Mouse (Mus musculus) retina, postnatal 7 days (tissue): Measurements from ENCODE around the gene Cabin1.
"Not testable (repeated sequence)": the region's sequence is repeated elsewhere in the genome, so short reads cannot be mapped to it uniquely, and the experiment has no call there.

Experiments
- DNase-seq: peaks from one replicate; pipeline ENCODE4 v3.0.0-alpha.2; 2012; ENCODE audit warnings: low read depth, low spot score

Gene Cabin1

GRCm38 (mm10) chr10:75767756-75768155, 3.6 kb upstream of the Cabin1 start:
- DNase-seq: not testable (repeated sequence)

- DNase-seq: no peak
Observed at GRCm38 (mm10) chr10:75766856-75767255, 2.7 kb upstream of the Cabin1 start.

GRCm38 (mm10) chr10:75764519-75765473, 655 bp upstream of the Cabin1 start:
- DNase-seq: peak; percentile 66

DNA sequence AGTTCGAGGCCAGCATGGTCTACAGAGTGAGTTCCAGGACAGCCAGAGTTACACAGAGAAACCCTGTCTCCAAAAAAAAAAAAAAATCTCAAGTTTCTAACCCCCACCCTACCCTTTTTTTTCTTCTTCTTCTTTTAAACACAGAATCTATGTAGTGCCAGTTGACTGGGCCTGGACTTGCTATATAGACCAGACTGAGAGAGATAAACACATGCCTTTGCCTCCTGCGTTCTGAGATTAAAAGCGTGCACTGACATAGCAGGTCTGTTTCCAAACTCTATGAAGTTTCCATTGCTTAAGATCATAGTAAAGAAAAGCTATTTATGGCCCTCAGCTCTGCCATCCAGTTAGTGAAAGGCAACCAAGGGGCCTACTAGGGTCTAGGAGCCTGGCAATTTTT, 1.7 kb downstream of the Cabin1 start:
- no peak for DNase-seq

- DNase-seq: no peak
Observed at GRCm38 (mm10) chr10:75760311-75760710, 3.8 kb downstream of the Cabin1 start.

DNA sequence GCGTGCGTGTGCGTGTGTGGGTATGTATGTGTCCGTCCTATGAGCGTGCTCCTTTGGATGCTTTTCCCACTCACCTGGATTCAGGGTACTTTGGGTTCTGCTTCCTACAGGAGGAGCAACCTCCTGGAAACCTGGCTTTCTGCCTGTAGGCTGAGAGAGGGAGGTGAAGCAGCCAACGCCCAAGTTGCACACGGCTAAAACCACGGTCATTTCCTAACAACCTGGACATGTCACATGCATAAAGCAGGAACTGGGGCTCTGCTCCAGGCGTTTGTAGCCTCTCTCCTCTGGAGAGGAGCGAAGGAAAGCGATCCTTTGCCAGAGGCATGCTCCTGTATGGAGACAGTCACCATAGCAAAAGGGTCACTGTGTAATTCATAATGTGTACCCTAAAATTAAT, 7.4 kb downstream of the Cabin1 start:
- no peak for DNase-seq

- DNase-seq: peak; percentile 67
Observed at GRCm38 (mm10) chr10:75744017-75744416, 20.1 kb downstream of the Cabin1 start.

DNA sequence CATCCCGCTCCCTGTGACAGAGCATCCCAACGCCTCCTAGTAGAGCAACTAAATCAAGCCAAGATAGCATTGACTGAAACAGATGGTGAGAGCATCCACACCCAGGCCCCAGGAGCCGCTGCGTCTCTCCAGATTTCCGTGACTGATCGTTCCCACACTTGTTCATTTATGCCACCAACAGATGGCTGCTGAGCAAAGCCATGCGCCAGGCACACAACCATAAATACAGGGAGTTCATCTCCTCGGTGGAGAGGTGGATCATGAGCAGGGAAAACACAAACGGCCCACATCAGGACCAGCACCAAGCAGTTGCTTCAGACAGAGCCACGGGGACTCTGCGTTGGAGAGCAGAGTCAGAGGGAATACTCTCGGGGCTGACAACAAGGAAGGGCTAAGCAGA, 20.8 kb downstream of the Cabin1 start:
- no peak for DNase-seq

DNA sequence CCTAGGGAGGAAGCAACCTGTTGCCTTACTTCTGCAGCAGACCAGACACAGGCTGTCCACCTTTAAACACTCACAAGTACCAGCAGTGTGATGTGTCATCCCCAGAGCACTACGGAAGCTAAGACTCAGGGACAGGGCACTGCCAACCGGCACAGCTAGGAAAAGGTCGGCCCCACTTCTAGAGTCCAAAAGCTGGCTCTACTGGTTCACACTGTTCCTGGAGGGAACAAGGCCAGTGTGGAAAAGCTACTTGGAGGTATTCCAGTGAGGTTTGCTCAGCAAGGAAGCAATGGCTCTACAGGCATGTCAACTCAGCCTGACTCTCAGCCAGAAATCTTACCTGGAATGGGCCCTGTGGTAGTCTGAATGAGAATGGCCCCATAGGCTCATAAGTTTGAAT, 23.3 kb downstream of the Cabin1 start:
- DNase-seq: no peak

DNA sequence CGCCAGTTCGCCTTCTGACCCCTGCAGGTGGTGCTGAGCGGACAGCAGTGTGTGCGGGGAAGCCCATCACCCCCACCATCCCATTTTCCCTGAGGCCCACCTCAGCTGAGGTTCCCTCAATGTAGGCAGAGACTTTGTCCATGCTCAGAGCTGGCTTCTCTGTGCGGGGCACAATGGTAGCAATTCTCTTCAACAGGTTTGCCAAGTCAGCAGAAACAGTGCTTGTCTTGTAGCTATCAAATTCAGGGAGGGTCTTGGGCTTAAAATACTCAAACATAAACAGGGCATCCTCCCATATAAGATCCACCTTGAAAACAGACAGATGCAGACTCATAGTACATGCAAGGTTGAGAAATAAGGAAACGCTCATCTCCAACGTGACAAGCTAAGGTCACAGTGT, 38.7 kb downstream of the Cabin1 start:
- DNase-seq: no peak

DNA sequence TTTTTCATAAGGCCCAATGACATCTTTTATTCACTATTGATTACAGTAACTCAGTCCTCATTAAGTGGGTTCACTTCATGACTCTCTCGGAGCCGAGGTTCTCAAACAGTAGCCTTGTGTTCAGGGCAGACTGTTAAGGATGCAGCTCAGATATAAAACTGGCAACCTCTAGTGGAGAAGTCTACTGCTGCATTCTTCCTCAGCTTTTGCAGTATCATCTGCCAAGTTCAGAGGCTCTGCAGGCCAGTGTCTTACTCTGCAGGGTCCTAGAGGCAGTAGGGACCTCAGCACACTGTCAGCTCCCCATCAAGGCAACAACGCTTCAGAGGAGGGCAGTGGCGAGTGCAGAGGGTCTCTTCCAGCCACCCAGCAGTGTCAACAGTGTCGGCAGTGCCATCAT, 43.9 kb downstream of the Cabin1 start:
- no peak for DNase-seq

DNA sequence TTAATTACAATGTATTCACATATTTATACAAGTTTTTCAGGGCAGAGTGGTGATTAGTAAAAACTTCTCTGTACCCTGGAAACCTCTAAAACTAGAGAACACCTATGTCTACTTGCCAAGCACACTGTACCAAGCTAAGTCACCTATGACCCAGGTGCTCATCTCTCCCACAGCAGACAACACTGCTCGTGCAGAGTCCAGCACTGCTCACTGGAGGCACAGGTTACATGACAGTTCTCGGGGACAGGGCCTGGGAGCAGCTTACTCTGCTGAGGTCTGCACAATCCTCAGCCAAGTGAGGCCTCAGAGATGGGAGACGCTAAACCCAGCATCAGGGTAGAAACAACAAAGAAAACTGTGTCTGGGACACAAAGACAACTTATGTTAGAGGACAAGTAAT, 49.3 kb downstream of the Cabin1 start:
- DNase-seq: no peak

GRCm38 (mm10) chr10:75713026-75713425, 51.1 kb downstream of the Cabin1 start:
- no peak for DNase-seq

GRCm38 (mm10) chr10:75710210-75710609, 53.9 kb downstream of the Cabin1 start:
- no peak for DNase-seq

GRCm38 (mm10) chr10:75709261-75709660, 54.9 kb downstream of the Cabin1 start:
- no peak for DNase-seq

DNA sequence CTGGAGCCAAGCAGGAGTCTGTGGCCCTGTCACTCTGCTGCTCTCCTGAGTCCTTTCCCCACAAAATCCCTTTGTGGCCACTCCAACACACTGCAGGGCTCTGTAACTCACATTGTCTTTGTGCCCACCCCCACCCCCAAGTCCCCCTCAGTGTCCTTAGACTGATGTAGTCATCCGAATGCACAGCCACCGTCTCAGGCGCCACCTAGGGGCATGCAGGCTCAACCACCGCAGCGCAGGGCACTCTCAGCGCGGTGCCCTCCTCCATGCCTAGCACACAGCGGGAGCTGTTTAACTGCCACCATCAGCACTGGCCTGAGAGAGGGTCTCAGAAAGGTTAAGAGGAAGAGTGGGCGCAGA, 55.5 kb downstream of the Cabin1 start:
- DNase-seq: peak; percentile 25

GRCm38 (mm10) chr10:75707901-75708632, 56.1 kb downstream of the Cabin1 start:
- DNase-seq: no peak

DNA sequence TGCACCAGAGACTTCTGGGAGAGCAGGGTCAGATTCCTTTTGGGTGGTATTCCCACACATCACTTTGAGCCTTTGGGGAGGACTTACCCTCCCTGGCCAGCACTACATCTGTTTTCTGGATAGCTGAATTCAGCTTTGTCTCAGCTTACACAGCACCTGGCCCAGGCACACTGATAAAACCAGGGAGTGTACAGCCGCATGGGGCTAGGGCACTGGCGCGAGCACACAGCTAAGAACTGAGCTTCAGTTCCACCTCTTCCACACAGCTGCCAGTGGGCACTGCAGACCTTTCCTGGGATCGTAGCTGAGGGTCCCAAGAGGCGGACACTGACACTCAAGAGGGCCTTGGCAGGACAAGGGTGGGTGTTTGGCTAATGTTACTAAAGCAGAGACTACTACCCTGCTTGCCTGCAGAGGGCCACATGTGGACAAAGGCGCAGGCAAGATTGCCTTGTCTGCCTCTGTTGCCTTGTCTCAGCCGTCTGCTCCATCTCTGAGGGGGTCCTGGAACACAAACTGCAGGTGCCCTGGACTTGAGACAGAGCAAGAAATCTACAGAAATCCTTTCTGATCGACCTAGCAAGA, 57.4 kb downstream of the Cabin1 start:
- no peak for DNase-seq

DNA sequence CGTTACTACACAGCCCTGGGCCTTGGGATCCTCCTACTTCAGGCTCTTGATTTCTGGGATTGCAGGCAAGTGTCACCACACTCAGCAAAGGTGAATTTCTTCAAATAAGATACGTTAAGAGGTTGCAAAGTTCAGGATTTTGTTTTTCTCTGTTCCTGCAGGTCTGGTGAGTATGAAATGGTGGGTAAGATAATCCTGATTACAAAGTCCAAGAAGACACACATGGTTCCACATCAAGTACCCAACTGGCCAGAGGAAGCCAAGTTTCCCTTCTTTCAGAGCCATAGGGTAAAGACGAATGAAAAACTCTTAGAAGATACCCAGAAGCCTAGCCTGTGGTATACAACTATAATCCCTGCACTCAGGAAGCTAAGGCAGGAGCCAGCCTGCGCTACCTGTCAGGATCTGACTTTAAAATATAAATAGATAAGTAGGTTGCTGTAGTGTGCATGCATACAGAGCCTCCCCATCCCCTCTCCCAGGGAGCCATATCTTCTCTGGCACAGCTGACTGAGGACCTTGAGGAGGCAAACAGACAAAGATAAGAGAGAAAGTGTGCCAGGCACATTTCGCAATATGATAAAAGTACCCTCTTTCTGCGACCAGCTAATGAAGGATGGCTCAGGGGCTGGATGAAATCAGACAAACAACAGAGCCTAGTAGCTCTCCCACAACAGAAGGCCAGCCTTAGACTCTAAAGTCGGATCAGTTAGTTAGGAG, 58.3 kb downstream of the Cabin1 start:
- no peak for DNase-seq

- peak; percentile 75 for DNase-seq
Observed at GRCm38 (mm10) chr10:75704212-75705185, 59.6 kb downstream of the Cabin1 start.

- no peak for DNase-seq
Observed at GRCm38 (mm10) chr10:75703504-75703903, 60.6 kb downstream of the Cabin1 start.
